Mouse (Mus musculus): ENCODE measurements at regions not wholly inside any gene's neighbourhood (a gene's known extent, or its start where the extent isn't known, plus 50 kb on each side); places are given as distances from the start of the nearest gene placed in this dataset.
A peak's percentile ranks its signal among the peaks of the same experiment; 100 is the strongest.
"Not testable (repeated sequence)": the region's sequence is repeated elsewhere in the genome, so short reads cannot be mapped to it uniquely, and the experiment has no call there.

GRCm38 (mm10) chr5:100309807-100310165, 106.2 kb downstream of the Sec31a start:
- no peak for DNase-seq

- no peak for DNase-seq
These were observed 106.8 kb downstream of the Sec31a start for GRCm38 (mm10) chr5:100309071-100309806.

DNA sequence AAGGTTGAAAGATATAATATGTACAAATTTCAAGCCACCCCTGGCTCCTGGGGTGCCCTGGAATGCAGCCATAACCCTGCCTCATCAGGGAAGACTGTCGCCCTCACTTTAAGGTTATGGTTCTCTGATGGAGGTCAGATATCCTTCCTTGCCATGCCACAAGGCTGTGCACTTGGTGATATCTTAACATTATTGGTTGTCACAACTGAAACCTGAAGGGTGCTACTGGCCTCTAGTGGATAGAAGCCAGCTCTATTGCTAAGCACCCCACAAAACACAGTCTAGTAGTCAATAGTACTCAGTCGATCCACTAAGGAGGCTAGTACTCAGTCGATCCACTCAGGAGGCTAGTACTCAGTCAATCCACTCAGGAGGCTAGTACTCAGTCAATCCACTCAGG, 111.6 kb downstream of the Sec31a start:
- peak; percentile 19 for DNase-seq

GRCm38 (mm10) chr5:100302068-100302775, 113.8 kb downstream of the Sec31a start:
- peak; percentile 71 for DNase-seq

- DNase-seq: no peak
These were observed 116.9 kb downstream of the Sec31a start for GRCm38 (mm10) chr5:100299141-100299540.

DNA sequence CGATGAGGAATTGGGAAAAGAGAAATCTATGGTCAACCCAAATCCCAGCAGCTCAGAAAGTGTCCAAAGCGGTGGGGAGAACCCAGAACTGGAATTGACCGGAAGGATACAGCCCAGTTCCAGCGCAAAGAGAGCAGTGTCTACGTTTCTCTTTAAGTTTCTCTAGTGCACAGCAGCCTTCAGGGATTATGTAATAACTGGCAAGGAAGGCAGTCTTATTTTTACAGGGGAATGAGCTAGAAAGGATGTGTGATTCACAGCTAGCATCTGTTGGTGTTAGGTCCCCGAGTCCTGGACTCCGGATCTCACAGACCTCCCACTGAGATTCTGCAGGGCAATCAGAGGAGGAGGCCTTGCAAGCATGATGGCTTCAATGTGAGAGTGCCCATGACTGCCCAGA, 121.8 kb downstream of the Sec31a start:
- DNase-seq: peak; percentile 66

DNA sequence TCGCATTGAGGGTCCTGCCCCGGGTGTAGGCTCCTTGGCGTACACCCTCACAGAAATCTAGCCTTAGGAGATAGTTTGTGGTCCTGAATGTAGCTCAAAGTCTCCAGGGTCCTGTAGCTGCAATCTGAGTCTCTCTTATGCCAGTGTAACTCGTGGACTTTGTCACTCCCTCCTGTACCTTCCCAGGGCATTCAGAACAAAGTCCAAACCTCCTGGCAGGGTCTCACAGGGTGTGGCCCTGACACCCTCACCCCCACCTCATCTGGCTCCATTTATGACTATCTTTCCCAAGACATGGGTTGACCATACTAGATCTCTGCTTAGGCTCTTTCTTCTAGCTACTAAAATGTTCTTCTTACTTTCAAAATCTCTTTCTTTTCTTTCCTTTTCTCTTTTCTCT, 120.6 kb upstream of the Tmem150c start:
- DNase-seq: no peak

DNA sequence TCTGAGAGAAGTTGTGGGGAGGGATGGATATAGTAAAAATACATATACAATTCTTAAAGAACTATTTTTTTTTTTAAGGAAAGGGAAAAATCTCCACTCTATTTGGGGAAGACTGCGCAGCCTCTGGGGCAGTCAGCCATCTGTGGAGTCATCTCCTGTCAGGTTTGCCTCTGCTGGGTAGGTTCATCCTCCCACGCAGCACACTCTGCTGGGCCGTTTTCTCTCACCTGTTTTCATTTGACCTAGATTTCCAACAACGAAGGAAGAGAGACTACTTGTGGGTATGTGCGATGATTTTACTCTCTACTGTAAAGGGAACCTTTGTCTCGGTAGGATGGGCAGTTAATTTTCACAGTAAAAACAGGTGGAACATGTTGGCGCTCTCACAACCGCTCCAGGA, 119.9 kb upstream of the Tmem150c start:
- DNase-seq: no peak

DNA sequence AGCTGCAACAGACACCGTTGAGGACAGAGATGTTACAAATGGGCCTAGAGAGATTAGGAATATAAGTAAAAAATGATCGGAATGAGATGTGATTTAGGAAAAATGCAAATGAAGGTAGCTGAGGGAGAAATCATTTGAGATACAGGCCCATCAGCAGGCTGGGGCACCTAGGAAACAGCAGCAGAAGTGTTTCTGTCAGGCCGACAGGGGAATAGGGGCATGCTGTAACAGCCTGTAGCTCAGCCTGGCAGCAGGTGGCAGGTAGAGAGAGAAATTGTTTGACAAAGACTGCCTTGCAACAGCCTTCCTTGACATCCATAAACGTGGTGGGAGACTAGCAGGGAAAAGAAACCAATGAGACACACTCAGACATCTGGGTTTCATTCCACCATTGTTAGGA, 115.1 kb upstream of the Tmem150c start:
- no peak for DNase-seq

DNA sequence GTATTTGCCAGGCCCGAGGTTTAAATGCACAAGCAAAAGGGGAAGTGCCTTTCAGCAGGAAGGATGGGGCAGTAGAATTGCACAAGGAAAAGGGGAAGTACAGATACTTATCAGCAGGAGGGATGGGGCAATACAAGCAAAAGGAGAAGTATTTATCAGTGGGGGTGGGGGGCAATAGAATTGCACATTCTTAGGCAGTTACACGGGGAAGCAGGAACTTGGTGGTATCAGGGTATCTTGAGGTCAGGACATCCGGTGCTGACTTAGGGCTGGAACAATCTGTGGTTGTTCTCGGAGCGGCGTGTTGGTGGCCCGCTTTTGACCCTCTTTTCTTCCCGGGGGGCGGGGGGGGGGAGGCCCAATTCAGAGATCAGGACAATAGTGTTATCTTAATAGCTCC, 112.4 kb upstream of the Tmem150c start:
- DNase-seq: not testable (repeated sequence)

DNA sequence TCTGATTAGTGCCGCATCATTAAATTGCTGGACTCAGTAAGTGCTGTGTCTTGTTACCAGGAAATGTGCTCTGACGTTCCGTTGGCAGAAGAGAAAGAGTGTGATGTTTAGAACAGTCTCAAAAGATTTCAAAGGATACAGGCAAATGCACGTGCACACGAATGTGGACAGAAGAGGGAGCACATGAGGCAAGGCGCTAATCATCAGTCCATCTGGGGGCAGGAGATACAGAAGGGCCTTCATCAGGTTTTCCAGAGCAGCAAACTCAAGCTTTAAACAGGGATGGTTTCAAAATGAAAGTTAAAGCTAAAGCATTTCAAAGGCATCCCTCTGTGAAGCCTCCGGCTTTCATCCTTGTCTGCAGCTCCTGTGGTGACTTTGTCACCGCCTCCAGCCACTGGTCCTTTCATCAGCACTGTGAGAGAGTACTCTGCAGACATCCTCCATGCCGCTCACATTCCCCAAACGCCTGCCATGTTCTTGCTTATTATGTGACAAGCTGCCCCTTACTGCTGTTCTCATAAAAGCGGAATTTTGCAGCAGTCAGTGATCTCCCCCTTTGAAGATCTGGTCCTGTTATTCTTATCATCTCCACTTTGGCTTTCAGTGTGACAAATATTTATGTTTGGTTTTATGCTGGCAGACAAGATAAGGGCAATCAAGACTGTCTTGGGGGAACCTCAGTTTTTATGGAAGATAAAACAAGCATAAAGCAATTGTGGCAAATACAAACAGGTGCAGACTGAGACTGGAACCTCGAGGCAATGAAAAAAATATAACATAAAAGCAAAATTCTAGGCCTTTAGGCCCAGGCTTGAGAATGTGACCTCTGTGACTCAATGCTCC, 111.5 kb upstream of the Tmem150c start:
- no peak for DNase-seq

GRCm38 (mm10) chr5:100268111-100268878, 108.7 kb upstream of the Tmem150c start:
- no peak for DNase-seq

DNA sequence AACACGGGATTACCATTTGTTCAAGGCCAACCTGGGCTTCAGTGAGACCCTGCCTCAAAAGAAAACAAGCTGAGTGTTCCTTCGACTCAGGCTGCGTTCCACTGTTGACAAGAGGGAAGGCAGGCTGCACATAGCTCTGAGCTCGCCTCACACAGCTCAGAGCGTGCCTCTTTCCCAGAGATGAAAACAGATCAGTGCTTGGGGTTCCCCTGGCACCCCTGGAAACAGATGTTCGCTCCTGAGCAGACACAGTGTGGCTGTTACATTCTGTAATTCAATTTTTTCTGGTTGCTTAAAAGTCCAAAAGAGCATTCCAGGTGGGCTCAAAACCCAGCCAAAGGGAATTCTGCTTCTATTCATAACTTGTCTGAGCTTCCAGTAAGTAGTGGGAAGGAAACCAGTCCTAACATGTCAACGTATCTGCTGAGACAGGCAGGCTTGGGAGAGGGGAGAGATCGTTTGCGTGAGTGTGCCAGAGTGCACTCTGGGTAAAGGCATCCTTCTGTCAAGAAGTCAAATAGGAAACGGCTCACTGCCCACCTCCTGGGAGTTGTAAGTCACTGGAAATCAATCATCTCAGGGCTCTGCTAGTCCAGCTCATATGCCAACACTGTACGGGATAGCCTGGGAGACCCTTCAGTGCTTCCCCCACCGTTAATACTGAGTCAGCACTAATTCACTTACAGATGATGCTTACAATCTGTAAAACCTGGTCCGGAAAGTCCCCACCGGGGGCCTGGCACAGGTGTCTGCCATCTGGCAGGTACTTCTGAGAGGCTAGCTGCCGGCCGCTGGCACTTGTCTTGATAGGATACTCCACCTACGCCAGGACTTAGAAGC, 107.3 kb upstream of the Tmem150c start:
- DNase-seq: no peak

- DNase-seq: no peak
These were observed 100.4 kb upstream of the Tmem150c start for GRCm38 (mm10) chr5:100259803-100260693.

GRCm38 (mm10) chr5:100258952-100259710, 99.5 kb upstream of the Tmem150c start:
- DNase-seq: peak; percentile 86

DNA sequence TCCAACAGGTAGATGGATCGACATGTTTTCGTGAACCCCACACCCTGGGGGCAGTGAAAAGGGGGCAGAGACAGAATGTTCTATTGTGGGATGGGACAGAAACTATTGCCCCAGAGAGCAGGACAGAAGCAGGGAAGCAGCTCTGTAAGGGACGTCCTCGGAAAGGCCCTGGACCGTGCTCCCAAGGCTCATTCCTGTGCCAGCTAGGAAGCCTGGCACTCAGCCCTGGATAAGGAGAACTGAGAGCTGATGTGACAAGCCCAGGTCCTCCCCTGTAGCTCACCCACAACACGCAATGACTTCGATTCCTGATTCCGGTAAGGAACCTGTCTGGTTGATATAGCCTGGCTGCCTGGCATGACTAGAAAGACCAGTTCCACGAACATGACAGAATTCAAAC, 95.7 kb upstream of the Tmem150c start:
- DNase-seq: no peak

- DNase-seq: no peak
These were observed 92.4 kb upstream of the Tmem150c start for GRCm38 (mm10) chr5:100252036-100252435.

- DNase-seq: peak; percentile 25
These were observed 90.1 kb upstream of the Tmem150c start for GRCm38 (mm10) chr5:100249757-100250156.

DNA sequence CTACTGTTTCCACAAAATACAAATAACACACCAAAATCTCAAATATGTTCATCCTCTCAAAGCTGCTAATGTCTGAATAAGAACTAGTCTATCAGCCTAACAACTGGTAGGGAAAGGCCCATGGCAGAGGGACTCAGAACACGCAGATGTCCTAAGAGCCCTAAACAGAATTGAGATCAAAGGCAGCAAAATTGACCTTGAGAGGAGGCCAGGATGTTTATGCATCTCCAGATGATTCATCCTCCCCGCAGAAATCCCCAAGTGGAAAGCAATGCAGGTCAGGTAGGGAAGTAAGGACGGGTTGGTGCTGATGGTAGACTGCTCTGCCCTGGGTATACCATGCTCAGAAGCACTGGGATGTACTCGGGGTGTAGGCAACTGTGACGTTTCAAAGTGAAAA, 89.0 kb upstream of the Tmem150c start:
- DNase-seq: no peak

GRCm38 (mm10) chr5:100246709-100247108, 87.1 kb upstream of the Tmem150c start:
- DNase-seq: no peak
